Mouse (Mus musculus) retina, postnatal 1 day (tissue): ENCODE data around the gene Tubb1.

Source experiments
- DNase-seq: peaks from one replicate; pipeline ENCODE4 v3.0.0-alpha.2; 2012

Gene Tubb1

GRCm38 (mm10) chr2:174450353-174450752, at the start of gene Tubb1:
TSS of gene Tubb1 (plus strand) at chr2:174450695.
- no peak for DNase-seq

DNA sequence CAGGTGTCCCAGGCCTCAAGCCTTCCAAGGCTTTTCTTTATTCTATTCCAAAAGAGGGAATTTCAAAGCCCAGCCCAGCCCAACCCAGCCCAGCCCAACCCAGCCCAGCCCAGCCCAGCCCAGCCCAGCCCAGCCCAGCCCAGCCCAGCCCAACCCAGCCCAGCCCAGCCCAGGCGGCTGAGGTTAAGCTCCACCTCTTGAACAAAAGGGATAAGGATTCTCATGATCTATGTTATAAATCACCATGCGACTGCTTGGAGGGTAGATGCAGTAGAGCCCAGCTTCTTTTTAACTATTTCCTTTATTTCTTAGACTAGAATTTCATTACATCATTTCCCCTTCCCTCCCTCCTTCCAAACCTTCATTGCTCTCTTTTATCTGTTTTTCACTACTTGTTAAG, 40.3 kb upstream of the Tubb1 start:
- DNase-seq, result no peak

DNA sequence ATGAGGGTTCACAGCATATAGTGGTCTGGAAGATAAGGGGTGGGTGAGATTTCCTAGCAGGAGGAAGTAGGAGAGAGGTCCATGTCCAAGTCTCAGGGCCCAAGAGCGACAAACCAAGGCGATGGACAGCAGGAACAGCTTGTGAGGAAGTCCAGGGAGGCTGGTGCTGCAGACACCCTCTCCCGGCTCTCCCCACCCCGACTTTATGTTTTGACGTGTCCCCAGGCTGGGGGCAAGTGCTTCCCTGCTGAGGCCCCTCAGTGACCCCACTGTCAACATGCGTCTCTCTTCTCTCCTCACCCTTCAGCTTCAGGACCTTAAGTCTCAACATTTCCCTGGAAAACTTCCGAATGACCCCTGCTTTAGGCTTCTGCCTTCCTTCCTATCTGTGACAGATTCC, 37.4 kb upstream of the Tubb1 start:
- no peak for DNase-seq

DNA sequence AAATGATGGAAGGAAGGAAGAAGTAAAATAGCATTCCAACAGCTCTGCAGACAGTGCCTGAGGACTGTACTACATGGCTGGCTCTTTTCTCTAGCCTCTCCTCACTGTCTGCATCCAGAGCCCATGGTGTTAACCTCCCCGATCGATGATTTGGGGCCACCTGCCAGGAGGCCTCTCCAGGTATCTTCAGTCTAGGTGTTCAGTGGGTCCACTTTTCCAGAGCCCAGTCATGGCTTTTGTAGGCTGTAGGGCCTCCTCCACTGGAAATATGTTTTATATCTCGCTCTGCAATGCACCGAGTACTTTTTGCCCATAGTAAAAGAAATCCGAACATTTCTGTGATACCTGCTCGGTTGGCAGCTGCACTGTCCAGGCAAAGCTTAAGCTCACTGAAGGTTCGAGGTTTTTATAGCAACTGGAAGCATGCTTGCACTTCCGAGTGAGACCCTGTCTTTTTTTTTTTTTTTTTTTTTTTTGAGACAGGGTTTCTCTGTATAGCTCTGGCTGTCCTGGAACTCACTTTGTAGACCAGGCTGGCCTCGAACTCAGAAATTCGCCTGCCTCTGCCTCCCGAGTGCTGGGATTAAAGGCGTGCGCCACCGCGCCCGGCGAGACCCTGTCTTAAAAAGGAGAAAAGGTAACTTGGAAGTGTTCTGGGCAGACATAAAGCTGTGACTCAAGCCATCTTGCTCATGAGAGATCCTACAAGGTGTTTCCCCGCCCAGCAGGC, 35.3 kb upstream of the Tubb1 start:
- DNase-seq, result no peak

DNA sequence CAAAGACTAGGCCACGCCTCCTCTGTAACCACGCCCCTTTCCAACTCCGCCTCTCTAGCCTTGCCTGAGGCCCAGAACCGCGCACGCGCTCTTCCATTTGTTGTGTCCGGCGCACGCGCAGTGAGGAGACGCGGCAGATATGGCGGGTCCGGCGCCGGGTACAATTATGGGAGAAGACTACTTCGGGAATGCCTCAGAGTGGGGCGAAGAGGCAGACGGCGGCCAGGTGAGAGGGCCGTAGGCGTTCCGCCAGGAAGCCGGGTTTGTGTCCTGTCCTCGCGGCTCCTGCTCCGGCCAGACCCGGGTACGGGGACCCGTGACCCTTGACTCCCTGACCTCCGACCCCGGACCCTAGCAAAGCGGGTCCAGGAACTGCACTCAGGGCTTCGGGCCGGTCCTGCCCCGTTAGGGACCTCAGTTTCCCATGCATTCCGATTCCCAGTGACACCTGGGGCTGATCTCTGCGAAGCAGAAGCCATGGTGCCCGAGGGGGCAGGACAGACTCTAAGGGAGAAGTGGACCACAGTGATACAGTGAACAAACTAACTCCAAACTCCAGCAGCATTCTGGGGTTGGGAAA, 34.7 kb upstream of the Tubb1 start, which contains the start of gene Nelfcd:
TSS of gene Nelfcd (plus strand) at position 74 of the 580 bp plus-strand sequence.
- peak; percentile 96 for DNase-seq

DNA sequence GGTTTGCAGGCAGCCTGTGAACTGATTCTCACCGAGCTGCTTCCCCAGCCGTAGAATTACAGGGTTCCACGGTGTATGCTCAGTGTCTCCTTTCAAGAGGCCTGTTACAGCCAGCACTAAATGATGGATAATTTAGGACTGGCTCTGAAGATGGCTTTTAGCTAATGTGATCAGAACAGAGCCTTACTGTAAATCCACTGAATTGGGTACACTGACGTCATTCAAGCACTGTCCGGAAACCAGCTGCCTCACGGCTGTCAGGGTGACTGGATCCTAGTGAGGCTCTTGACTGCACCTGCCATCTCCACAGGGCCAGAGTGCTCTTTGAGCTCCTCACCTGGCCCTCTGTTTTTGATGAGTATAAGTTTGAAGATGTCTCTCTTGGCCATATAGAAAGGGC, 29.4 kb upstream of the Tubb1 start:
- DNase-seq, result no peak

DNA sequence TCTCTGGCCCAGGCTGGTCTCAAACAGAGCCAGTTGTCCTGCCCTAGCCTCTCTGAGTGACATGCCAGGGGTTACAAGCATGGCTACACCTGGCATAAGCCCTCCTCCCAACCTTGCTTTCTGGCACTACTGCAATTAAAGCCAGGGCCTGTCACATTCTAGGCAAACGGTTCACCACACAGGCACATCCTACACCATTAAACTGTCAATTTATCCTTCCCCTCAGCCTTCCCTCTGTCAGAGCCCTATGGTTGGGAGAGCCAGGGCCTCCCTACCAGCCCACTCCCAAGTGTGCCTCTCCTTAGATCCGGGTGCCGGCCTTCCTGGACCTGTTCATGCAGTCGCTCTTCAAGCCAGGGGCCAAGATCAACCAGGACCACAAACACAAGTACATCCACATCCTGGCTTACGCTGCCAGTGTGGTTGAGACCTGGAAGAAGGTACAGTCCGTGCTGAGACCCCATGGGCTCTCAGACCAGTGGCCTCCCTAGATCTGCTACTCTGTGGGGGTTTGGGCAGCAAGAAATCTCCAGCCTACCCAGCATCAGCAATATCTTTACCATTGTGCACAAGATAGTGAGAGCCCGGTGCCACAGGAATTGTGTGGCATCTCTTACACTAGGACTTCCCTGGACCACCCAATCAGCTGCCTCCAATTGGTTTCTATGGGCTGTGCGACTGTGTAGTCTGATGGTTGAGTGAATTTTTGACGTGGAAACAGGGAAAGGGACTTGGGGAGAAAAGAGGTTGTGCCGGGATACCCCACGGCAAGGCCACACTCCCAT, 26.0 kb upstream of the Tubb1 start:
- DNase-seq, result no peak

- no peak for DNase-seq
These were observed 23.6 kb upstream of the Tubb1 start for GRCm38 (mm10) chr2:174426856-174427255.

GRCm38 (mm10) chr2:174428076-174428835, 22.2 kb upstream of the Tubb1 start:
- DNase-seq, result no peak

GRCm38 (mm10) chr2:174428996-174429591, 21.4 kb upstream of the Tubb1 start:
- peak; percentile 51 for DNase-seq

DNA sequence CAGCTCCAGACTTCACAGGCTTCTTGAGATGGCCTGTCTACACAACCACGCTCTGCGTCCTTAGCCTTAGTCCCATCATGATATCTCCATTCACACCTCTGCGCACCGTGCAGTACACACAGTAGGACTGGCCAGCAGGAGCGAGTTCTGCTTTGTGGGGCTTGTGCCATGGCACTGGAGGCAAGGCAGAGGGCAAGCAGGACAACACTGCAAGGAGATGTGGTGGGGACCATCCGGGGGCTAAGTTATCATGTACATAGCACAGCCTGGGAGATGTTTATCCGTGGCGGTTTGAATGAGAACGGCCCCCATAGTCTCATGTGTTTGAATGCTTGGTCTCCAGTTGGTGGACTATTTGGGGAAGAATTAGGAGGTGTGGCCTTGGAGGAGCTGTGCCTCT, 15.6 kb upstream of the Tubb1 start:
- no peak for DNase-seq

DNA sequence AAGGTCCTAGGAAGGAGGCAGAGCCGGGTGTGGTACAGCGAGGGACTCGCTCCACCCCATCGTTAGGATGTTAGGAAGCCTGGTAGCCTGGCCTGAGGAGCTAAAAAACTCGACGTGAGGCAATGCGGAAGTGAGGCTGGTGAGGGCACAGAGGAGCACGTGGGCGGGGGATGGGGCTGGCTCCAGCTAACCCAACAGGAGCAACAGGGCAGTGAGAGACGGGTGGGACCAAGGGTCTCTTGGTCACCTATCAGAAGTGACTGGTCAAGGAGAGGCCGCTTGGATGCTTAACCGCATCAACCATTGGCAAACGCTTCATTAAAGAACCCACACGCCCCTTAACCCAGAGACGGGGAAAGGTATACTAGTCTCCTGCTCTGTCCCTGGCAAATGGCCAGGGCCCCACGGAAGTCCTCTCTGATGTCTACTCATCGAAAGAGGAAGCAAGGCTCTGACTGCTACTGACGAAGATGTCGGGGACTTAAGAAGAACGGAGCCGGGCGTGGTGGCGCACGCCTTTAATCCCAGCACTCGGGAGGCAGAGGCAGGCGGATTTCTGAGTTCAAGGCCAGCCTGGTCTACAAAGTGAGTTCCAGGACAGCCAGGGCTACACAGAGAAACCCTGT, 14.3 kb upstream of the Tubb1 start:
- DNase-seq, result no peak

DNA sequence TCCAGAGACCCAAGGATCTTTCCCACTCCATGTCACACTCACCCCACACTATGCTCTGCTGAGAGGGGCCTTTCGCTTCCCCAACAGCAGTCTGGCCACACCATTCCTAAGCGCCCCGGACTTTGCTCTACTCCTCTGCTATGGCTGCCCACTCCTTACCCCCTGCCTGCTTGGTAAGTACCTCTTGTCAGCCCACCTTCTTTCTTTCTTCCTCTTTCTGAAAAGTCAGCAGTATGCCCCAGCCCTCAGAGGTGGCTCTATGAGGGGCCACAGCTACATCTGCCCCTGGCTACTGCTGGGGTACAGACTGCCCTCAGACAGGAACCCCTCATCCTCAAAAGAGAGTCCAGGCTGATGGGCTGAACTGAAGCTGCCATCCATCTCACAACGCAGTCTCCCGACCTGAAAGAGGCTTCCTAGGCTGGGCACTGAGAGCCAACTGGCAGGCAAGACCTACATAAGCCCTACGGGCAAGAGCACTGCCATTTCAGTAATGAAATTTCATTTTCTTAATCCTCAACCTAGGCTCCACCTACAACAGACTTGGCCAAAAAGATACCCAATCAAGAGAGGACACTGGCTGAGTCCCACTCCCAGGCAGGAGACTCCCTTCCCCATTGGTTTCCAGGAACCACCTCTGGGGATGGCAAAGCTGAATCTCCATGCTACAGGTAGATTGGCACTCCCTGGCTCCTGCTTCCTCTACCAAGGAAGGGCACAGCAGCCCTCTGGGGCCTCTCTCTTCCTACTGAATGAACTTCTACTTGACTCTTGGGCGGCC, 13.4 kb upstream of the Tubb1 start:
- DNase-seq, result no peak

- DNase-seq, result no peak
These were observed 12.9 kb upstream of the Tubb1 start for GRCm38 (mm10) chr2:174437697-174437982.

GRCm38 (mm10) chr2:174438181-174438580, 12.3 kb upstream of the Tubb1 start:
- no peak for DNase-seq

GRCm38 (mm10) chr2:174438737-174439449, 11.6 kb upstream of the Tubb1 start, which contains the start of gene Ctsz:
TSS of gene Ctsz (minus strand) at chr2:174439039.
- DNase-seq, result peak; percentile 72

DNA sequence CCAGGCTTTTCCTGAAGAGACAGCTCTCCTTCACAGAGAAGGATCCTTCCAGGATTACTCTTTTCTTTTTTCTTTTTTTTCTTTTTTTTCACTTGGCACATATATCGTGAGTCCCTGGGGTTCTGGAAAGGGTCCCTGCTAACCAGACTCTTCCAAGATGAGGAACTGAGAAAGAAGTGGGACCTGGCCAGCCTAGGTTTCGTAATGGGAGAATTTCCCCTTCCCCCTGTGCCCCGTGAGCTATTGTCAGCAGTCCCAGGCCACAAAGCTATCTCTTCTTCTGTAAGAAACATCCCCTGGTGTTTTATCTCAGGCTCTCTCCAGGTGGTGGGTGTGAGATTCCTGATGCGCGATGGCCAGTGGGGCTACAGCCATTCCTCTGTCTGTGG, 11.1 kb upstream of the Tubb1 start:
- no peak for DNase-seq

GRCm38 (mm10) chr2:174439961-174440360, 10.5 kb upstream of the Tubb1 start:
- DNase-seq, result no peak

GRCm38 (mm10) chr2:174441898-174442297, 8.6 kb upstream of the Tubb1 start:
- DNase-seq, result no peak

GRCm38 (mm10) chr2:174442460-174442859, 8.0 kb upstream of the Tubb1 start:
- DNase-seq, result no peak

GRCm38 (mm10) chr2:174443046-174443445, 7.4 kb upstream of the Tubb1 start:
- no peak for DNase-seq
